Mouse (Mus musculus): Measurements from ENCODE around the gene Ceacam20.
"Not testable (repeated sequence)": the region's sequence is repeated elsewhere in the genome, so short reads cannot be mapped to it uniquely, and the experiment has no call there.

The Ceacam20 gene

GRCm38 (mm10) chr7:19948956-19949355 lies 16.3 kb upstream of the Ceacam20 start:
- DNase-seq (ENCODE audit: extremely low spot score), result no peak

GRCm38 (mm10) chr7:19949996-19950395 lies 15.2 kb upstream of the Ceacam20 start:
- no peak for DNase-seq (ENCODE audit: extremely low spot score)

DNA sequence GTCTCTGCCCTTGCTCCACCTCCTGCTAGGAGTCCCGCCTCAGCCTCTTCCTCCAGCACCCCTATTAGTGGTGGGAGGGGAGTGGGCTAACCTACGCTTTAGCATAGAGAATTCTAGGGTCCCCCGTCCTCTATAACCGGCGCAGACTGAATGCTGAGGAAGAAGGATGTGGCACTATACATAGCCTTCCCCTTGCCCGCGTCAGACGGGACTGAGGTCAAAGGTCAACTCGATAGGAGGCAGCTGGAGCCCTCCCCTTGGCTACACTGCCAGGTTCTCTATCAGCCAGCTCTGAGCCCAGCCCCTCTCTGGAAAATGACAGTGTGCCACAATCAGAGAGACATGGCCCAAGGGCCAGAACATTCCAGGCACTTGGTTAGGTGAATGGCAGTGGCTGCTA lies 14.6 kb upstream of the Ceacam20 start, which contains the start of gene Igsf23:
Igsf23 (minus strand) TSS at position 168 of the 400 bp plus-strand sequence.
- DNase-seq (ENCODE audit: extremely low spot score), result no peak

- peak; percentile 31 for DNase-seq (ENCODE audit: extremely low spot score)
These were observed 12.8 kb upstream of the Ceacam20 start for GRCm38 (mm10) chr7:19952320-19952986.

GRCm38 (mm10) chr7:19953054-19953453 lies 12.2 kb upstream of the Ceacam20 start:
- DNase-seq (ENCODE audit: extremely low spot score), result peak; percentile 42

GRCm38 (mm10) chr7:19955861-19956260 lies 9.4 kb upstream of the Ceacam20 start:
- DNase-seq (ENCODE audit: extremely low spot score), result no peak

DNA sequence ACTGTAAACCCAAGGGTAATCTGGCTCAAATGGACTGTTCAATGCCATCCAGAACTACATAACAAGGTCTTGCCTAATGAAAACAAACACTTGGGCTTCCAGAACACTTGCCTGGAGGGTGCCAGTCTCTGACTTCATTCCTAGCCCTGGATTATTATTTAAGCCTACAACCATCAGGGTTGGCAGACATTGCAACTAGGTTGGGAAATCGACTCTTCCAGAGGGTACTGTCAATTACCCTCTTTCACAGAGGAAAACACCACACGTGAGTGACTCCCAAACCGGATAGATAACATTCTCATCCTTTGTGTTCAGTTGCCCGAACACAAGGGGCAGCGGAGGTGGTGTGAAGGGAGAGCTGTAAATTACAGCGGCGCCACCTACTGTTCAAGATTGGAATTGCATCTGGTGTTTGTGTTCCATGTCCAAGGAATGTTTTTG lies 8.9 kb upstream of the Ceacam20 start:
- peak; percentile 80 for DNase-seq (ENCODE audit: extremely low spot score)

GRCm38 (mm10) chr7:19962423-19962822 lies 2.8 kb upstream of the Ceacam20 start:
- no peak for DNase-seq (ENCODE audit: extremely low spot score)

- DNase-seq (ENCODE audit: extremely low spot score), result no peak
These were observed 3.9 kb downstream of the Ceacam20 start for GRCm38 (mm10) chr7:19969106-19969505.

GRCm38 (mm10) chr7:19969541-19970090 lies 4.4 kb downstream of the Ceacam20 start:
- DNase-seq (ENCODE audit: extremely low spot score), result no peak

DNA sequence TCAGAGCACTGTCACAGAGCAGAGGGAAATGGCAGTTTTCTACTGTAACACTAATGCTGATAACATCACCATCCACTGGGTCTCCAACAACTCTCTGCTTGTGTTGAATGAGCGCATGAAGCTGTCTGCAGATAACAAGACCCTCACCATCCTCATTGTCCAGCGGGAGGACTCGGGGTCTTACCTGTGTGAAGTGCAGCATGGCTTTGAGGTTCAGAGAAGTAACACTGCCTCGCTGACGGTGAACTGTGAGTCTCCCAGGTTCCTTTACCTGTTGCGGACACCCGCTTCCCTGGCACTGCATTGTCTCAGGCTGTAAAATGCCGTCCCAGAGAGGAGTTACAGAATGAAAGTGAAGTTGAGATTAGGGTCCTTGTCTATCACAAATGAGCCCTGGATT lies 5.0 kb downstream of the Ceacam20 start:
- DNase-seq (ENCODE audit: extremely low spot score), result no peak

DNA sequence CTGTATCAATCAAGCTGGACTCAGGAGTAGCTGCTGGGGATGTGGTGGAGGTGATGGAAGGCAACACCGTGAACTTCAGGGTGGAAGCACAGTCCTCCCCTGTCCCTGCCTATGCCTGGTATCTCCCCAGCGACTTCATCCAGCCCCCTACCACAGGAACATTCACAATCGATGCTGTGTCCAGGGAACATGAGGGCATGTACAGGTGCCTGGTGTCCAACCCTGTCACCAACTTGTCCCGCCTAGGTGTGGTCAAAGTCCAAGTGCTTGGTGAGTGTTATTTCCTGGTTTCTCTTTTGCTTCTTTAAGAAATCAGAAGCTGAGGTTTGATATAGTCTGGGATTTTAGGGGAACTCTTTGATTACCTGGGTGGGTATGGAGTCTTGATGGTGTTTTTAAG lies 6.3 kb downstream of the Ceacam20 start:
- DNase-seq (ENCODE audit: extremely low spot score), result no peak

- not testable (repeated sequence) for DNase-seq (ENCODE audit: extremely low spot score)
These were observed 26.0 kb downstream of the Ceacam20 start, which contains the start of gene Nlrp9b for GRCm38 (mm10) chr7:19991165-19991564. Gene Nlrp9b, plus strand, starts transcription at chr7:19991465.

DNA sequence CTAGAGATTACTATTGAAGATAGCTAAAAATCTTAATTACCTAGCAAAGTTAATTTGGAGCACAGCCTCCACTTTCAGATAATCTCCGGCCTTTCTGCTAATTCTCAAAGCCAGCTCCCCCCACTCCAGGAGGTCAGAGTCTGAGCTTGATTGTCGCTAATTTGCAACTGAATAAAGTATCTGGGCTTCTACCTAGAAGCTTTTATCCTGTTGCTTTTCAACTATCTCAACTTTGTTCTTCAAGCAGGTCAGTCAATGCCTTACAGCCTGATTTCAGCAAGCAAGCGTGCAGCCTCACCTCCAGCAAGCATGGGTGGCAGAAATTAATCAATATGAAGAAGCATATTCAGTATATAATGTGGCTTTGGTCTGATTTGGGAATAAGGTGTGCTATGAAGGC lies 31.5 kb downstream of the Ceacam20 start:
- DNase-seq (ENCODE audit: extremely low spot score), result not testable (repeated sequence)

GRCm38 (mm10) chr7:20009987-20010386 lies 44.8 kb downstream of the Ceacam20 start:
- DNase-seq (ENCODE audit: extremely low spot score), result no peak

Measured in embryo, embryonic 9.5 days (tissue).